Mouse (Mus musculus) heart, postnatal 0 days (tissue): ENCODE results near the gene Rex2. TPM values are rescaled to one million over a fixed set of nuclear protein-coding genes. Genes with fewer than 3 reads are reported as not detected.
"Not testable (repeated sequence)": the region's sequence is repeated elsewhere in the genome, so short reads cannot be mapped to it uniquely, and the experiment has no call there.

Experiments
- ATAC-seq: fragments of 200-750 bp; cut with Nextera tagmentation; 2 replicates; pipeline ENCODE4 v1.8.0; 2017; ENCODE audit warnings: low read depth, moderate number of reproducible peaks, moderate library complexity; ENCODE audit not compliant: insufficient read depth
- DNase-seq: peaks from one replicate; pipeline ENCODE4 v3.0.0-alpha.2; 2016; ENCODE audit warnings: low spot score
- H3K27ac ChIP-seq: fragments of 300-500 bp; sonication (generic); 2 replicates; pipeline ENCODE4 v1.5.1; 2014; ENCODE audit warnings: low read depth, mild to moderate bottlenecking
- H3K27me3 ChIP-seq: fragments of 300-500 bp; sonication (generic); 2 replicates; pipeline ENCODE4 v1.6.1; 2014; ENCODE audit warnings: low read length, mixed read lengths; ENCODE audit not compliant: control insufficient read depth, insufficient read depth
- H3K36me3 ChIP-seq: fragments of 300-500 bp; sonication (generic); replicated peaks from 2 replicates; pipeline ENCODE4 v1.6.1; 2014; ENCODE audit warnings: low read length, mixed read lengths; ENCODE audit not compliant: control insufficient read depth, insufficient read depth
- H3K4me1 ChIP-seq: fragments of 300-500 bp; sonication (generic); 2 replicates; pipeline ENCODE4 v1.6.1; 2014; ENCODE audit warnings: antibody characterized with exemption; ENCODE audit not compliant: control insufficient read depth, insufficient read depth
- H3K4me2 ChIP-seq: fragments of 300-500 bp; sonication (generic); 2 replicates; pipeline ENCODE4 v1.6.1; 2014; ENCODE audit warnings: low read depth, mild to moderate bottlenecking, low read length, moderate library complexity
- H3K4me3 ChIP-seq: fragments of 300-500 bp; sonication (generic); 2 replicates; pipeline ENCODE4 v1.5.1; 2014; ENCODE audit warnings: low read depth, low read length
- H3K9ac ChIP-seq: fragments of 300-500 bp; sonication (generic); replicated peaks from 2 replicates; pipeline ENCODE4 v1.6.1; 2014; ENCODE audit warnings: low read depth, low read length, mixed read lengths
- H3K9me3 ChIP-seq: fragments of 300-500 bp; sonication (generic); replicated peaks from 2 replicates; pipeline ENCODE4 v1.6.1; 2016; ENCODE audit warnings: low read length; ENCODE audit not compliant: control insufficient read depth
- WGBS: fragments of 180-500 bp; shearing (Covaris S2); extraction: QIAGEN DNeasy Blood & Tissue Kit; methylation state at CpG from one replicate; pipeline ENCODE4 v1.1.7; 2014; 5-methylcytosine and 5-hydroxymethylcytosine counted together
- polyA plus RNA-seq: library from polyadenylated mRNA; unstranded; fragments of >200 nt; fragmentation: Nextera tagmentation; extraction: Ambion mirVana; gene quantifications from 2 replicates; pipeline ENCODE4 v1.2.1, GENCODE M21; 2015
- total RNA-seq: library from RNA; depleted of rRNA; stranded (reverse); fragments of >200 nt; gene quantifications from 2 replicates; pipeline ENCODE4 v1.2.3, GENCODE M21; 2014; ENCODE audit warnings: low replicate concordance; rRNA removed

Rex2 gene
- total RNA-seq: not detected in 2 replicates
- not detected in 2 replicates for polyA plus RNA-seq

DNA sequence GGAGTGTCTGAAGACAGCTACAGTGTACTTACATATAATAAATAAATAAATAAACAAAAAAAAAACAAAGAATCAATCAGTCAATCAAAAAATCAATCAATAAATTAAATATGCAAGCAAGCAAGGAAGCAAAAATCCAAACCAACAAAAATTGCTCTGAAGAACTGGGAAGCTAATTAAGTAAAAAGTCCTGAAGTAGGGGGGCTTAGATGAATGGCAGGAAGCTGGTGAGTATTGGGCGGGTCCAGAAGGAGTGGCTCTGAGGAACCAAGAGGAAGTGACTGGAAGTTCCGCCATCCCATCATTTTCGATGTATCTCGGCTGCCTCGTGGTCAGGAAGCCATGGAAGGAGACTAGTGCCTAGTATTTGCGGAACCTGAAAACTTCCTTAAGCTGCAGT lies at the start of gene Rex2:
TSS of gene Rex2 (plus strand) at position 301 of the 400 bp plus-strand sequence.
- WGBS: no CpG with 5 or more reads among the region's 6 CpGs

GRCm38 (mm10) chr4:146976581-146976980 lies 45.1 kb upstream of the Rex2 start:
- DNase-seq, H3K9ac ChIP-seq, H3K4me3 ChIP-seq, H3K9me3 ChIP-seq, H3K4me1 ChIP-seq, ATAC-seq, H3K36me3 ChIP-seq, H3K27ac ChIP-seq, H3K4me2 ChIP-seq, H3K27me3 ChIP-seq: not testable (repeated sequence)
- WGBS: 13% methylated on average over 2 of the region's 2 CpGs

More for the DNA sequence above, at the start of gene Rex2:
- H3K4me1 ChIP-seq, H3K9me3 ChIP-seq, DNase-seq, H3K27me3 ChIP-seq, H3K9ac ChIP-seq, H3K36me3 ChIP-seq, H3K4me2 ChIP-seq, ATAC-seq, H3K4me3 ChIP-seq, H3K27ac ChIP-seq: not testable (repeated sequence)

- not testable (repeated sequence) for DNase-seq, H3K27me3 ChIP-seq, H3K4me2 ChIP-seq, H3K9me3 ChIP-seq, H3K4me3 ChIP-seq, H3K27ac ChIP-seq, ATAC-seq, H3K4me1 ChIP-seq, H3K36me3 ChIP-seq, H3K9ac ChIP-seq
- no CpG with 5 or more reads among the region's 1 CpGs for WGBS
Observed at GRCm38 (mm10) chr4:147018400-147018799, 3.2 kb upstream of the Rex2 start.

DNA sequence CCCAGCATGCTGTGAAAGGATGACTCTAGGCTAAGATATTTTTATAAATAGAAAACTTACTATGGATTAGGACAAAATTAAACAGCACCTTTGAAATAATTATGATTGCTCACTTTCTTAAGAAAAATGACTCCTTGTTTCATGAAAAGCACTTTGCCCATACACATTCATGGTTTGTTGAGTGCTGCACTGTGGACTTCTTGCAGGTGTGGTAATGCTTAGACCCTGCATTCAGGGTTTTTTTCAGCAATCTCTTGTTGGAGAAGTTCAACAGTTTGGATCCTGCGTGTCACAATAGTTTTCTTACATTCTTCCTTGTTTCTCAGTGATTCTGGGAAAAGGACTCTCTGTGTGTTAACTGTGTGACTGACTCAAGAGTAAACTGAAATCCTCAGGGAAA lies 4.7 kb downstream of the Rex2 start:
- H3K27ac ChIP-seq, H3K9ac ChIP-seq, DNase-seq, H3K4me2 ChIP-seq, H3K4me3 ChIP-seq, H3K36me3 ChIP-seq, ATAC-seq, H3K27me3 ChIP-seq, H3K4me1 ChIP-seq, H3K9me3 ChIP-seq: not testable (repeated sequence)
- WGBS: 35% methylated on average over 1 of the region's 1 CpGs

DNA sequence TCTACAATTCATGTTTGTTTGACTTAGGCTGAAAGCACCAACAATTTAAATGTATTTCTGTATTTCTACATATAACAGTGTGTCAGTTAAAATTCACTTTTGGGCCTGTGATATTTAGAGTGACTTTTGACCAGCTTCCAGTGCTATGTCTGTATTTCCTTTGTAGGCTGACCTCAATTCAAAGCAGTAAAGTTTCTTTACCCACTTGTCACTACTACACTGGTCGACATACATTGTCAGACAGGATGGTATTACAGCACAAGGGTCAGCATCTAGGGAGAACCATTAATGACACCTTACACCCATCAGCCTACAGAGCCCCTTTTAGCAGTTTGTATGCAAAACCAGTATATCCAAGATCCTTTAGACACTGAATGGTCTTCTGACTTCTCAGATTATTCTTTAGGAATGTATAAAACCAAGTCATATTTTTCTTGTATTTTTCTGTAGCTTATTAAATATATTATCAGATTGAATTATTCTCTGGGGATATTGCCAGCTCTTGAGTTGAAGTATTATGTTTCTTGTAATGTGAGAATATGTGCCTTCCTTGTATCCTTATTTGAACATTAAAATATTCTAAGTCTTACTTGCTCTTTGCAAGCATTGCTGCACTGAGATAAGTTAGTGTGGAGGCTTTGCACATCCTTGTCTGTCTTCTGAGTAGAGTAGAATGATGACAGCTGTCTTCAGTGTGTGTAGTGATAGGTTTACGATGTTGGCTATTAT lies 9.8 kb downstream of the Rex2 start:
- not testable (repeated sequence) for ATAC-seq, H3K27me3 ChIP-seq

GRCm38 (mm10) chr4:147063768-147064167 lies 42.1 kb downstream of the Rex2 start:
- not testable (repeated sequence) for H3K4me3 ChIP-seq, H3K27ac ChIP-seq, H3K9ac ChIP-seq, H3K4me2 ChIP-seq, ATAC-seq, H3K36me3 ChIP-seq, H3K4me1 ChIP-seq, H3K27me3 ChIP-seq, DNase-seq, H3K9me3 ChIP-seq
- 100% methylated on average over 2 of the region's 3 CpGs for WGBS

More for the DNA sequence above, 9.8 kb downstream of the Rex2 start:
- not testable (repeated sequence) for H3K4me2 ChIP-seq, H3K9me3 ChIP-seq, H3K27ac ChIP-seq, H3K9ac ChIP-seq, H3K4me1 ChIP-seq, DNase-seq, H3K4me3 ChIP-seq, H3K36me3 ChIP-seq
- WGBS: 85% methylated on average over 1 of the region's 2 CpGs

GRCm38 (mm10) chr4:147065861-147066260 lies 44.2 kb downstream of the Rex2 start:
- H3K27ac ChIP-seq, H3K4me3 ChIP-seq, ATAC-seq, H3K4me1 ChIP-seq, H3K36me3 ChIP-seq, H3K4me2 ChIP-seq, H3K9me3 ChIP-seq, DNase-seq, H3K27me3 ChIP-seq, H3K9ac ChIP-seq: not testable (repeated sequence)
- WGBS: 72% methylated on average over 1 of the region's 3 CpGs

DNA sequence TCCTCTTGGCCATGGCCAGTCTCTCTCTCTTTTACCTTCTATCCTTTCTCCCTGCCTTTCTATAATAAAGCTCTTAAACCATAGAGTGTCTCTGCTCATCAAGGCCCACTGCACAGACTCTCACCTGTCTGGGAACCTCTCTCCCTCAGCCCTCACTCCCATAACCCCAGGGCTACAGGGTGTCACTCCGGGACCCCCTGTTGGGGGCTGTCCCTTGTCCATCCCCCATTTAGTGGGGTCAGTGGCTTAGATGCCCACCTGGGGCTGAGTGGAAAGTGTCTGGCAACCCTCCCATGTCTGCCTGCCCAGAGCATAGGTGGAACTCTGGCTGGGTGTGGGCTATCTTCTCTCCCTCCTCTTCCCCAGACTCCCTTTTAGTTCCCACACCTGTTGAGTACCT lies 44.7 kb downstream of the Rex2 start:
- not testable (repeated sequence) for H3K4me1 ChIP-seq, H3K27ac ChIP-seq, H3K9me3 ChIP-seq, ATAC-seq, H3K36me3 ChIP-seq, H3K4me2 ChIP-seq, H3K27me3 ChIP-seq, H3K4me3 ChIP-seq, DNase-seq, H3K9ac ChIP-seq
- whole genome bisulfite sequencing: 80% methylated on average over 1 of the region's 1 CpGs

DNA sequence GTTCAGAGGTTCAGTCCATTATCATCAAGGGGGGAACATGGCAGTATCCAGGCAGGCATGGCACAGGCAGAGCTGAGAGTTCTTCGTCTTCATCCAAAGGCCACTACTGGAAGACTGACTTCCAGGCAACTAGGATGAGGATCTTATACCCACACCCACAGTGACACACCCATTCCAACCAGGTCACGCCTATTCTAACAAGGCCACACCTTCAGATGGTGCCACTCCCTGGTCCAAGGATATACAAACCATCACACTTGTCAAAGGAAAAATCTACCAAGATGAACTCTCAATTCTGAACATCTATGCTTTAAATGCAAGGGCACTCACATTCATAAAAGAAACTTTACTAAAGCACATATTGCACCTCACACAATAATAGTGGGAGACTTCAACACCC lies 74.0 kb downstream of the Rex2 start:
- not testable (repeated sequence) for H3K4me3 ChIP-seq, H3K9me3 ChIP-seq, DNase-seq, ATAC-seq, H3K36me3 ChIP-seq, H3K27me3 ChIP-seq, H3K9ac ChIP-seq, H3K4me1 ChIP-seq, H3K27ac ChIP-seq, H3K4me2 ChIP-seq
- 58% methylated on average over 2 of the region's 2 CpGs for WGBS
